Mouse (Mus musculus) macrophage (primary cell): Measurements from ENCODE around the gene Mpped2. TPM values are rescaled to one million over a fixed set of nuclear protein-coding genes. Genes with fewer than 3 reads are reported as not detected.

Experiments
- H3K27ac ChIP-seq: fragments of 350-480 bp; formaldehyde crosslinking; 2 replicates; pipeline ENCODE4 v1.9.0; 2021
- H3K36me3 ChIP-seq: fragments of 350-480 bp; formaldehyde crosslinking; 2 replicates; pipeline ENCODE4 v1.9.0; 2021; ENCODE audit errors: inconsistent target
- H3K4me3 ChIP-seq: fragments of 350-480 bp; formaldehyde crosslinking; 2 replicates; pipeline ENCODE4 v1.9.0; 2021; ENCODE audit errors: inconsistent target
- H3K79me2 ChIP-seq: fragments of 350-480 bp; formaldehyde crosslinking; 2 replicates; pipeline ENCODE4 v1.9.0; 2021; ENCODE audit errors: inconsistent target
- WGBS: methylation state at CpG from one replicate; pipeline ENCODE4 v1.1.7; 2026; ENCODE audit warnings: inconsistent platforms; ENCODE audit not compliant: missing documents; 5-methylcytosine and 5-hydroxymethylcytosine counted together
- polyA plus RNA-seq: library from polyadenylated mRNA; stranded (reverse); fragments of 250-400 nt; gene quantifications from 3 replicates; pipeline ENCODE4 v1.2.4, GENCODE M21; 2018; ENCODE audit warnings: inconsistent platforms

Mpped2 gene
- polyA plus RNA-seq, 1 experiment from 2014 or later = not detected

DNA sequence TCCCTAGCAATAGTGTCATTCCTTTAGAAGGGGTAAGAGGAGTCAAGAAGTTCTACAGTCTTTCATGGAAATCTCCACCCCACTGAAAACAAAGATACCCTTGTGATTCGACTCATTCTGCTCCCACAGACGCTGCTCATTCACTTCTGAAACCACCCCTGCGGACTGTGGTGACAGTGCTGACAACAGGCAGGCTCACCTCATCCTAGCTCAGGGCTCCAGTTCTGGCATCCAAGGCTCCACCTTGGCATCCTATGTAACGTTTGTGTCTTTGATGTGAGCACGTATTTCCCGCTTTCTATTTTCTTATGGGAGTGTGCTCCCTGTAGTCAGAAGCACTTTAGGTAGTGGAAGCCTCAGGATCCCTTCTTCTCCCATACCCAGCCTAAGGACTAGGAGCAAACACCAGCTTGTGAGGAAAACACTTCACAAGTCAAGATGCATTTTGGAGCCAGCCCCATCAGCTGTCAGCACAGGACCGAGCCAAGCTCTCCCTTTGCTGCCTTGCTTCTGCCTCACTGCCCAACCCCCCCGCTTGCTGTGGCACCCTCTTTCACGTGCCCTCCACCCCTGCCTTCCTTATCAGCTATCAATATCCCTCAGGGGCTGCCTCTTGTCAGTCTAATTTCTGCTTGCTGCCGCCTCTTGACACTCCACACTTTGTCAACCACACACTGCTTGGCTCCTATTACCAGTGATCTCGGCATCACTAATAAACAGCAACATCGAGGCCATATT, 135.7 kb downstream of the Mpped2 start:
- H3K36me3 ChIP-seq = no peaks in the 10 kb centered on the region
- H3K79me2 ChIP-seq = no peaks in the 10 kb centered on the region
- WGBS = 82% methylated on average over 12 of the region's 12 CpGs
- no peak overlapping the region for H3K4me3 ChIP-seq
- no peak overlapping the region for H3K27ac ChIP-seq

GRCm38 (mm10) chr2:106829420-106829819, 136.4 kb downstream of the Mpped2 start:
- Histone ChIP-seq H3K36me3 (no peaks in the 10 kb centered on the region), H3K79me2 (no peaks in the 10 kb centered on the region), H3K27ac (no peak overlapping the region), H3K4me3 (no peak overlapping the region)
- WGBS = 95% methylated on average over 4 of the region's 4 CpGs

GRCm38 (mm10) chr2:106832577-106832976, 139.5 kb downstream of the Mpped2 start:
- Histone ChIP-seq H3K36me3 (no peaks in the 10 kb centered on the region), H3K79me2 (no peaks in the 10 kb centered on the region), H3K27ac (no peak overlapping the region), H3K4me3 (no peak overlapping the region)
- WGBS = 90% methylated on average over 2 of the region's 2 CpGs

DNA sequence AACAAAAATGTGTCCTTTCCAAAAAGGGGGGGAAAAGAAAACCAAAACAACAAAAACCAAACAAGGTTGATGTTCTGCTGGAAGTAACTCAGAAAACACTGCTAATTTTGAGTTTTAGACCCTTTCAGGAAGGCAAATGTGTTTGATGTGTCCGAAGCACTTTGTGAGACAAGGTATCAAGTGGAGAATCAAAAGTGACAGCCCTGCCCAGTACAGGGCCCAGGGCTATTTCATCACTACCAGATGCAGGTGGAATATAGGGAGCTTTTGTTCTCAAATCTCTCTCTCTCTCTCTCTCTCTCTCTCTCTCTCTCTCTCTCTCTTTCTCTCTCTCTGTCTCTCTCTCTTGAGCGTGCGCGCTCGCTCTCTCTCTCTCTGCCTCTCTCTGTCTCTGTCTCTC, 140.1 kb downstream of the Mpped2 start:
- WGBS = 87% methylated on average over 2 of the region's 5 CpGs

GRCm38 (mm10) chr2:106835321-106835720, 142.3 kb downstream of the Mpped2 start:
- 74% methylated on average over 8 of the region's 8 CpGs for WGBS
- no peaks in the 10 kb centered on the region for H3K79me2 ChIP-seq
- H3K36me3 ChIP-seq = no peaks in the 10 kb centered on the region
- no peak overlapping the region for H3K4me3 ChIP-seq
- no peak overlapping the region for H3K27ac ChIP-seq

More for the DNA sequence above, 140.1 kb downstream of the Mpped2 start:
- Histone ChIP-seq H3K79me2 (no peaks in the 10 kb centered on the region), H3K36me3 (no peaks in the 10 kb centered on the region), H3K4me3 (no peak overlapping the region), H3K27ac (no peak overlapping the region)

- 88% methylated on average over 4 of the region's 4 CpGs for WGBS
- Histone ChIP-seq H3K79me2 (no peaks in the 10 kb centered on the region), H3K4me3 (no peak overlapping the region), H3K36me3 (no peaks in the 10 kb centered on the region), H3K27ac (no peak overlapping the region)
Observed at GRCm38 (mm10) chr2:106837241-106837640, 144.2 kb downstream of the Mpped2 start.

DNA sequence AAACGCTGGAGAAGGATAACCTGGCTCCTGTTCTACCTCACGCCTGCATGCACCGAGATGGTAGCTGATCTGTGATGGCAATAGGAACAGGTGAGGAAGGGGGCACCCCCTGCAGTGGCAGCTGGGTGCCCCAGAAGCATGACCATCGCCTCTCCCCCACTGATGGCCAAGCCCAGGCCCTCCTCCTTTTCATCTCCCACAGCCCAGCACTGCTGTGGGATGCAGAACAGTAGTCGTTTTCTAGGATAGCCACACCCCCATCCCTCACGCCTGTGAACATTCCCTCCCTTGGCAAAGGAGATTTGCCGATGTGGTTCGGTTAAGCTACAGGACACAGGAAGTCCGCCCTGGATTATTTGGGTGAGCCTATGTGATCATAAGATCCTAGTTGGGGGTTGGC, 151.1 kb downstream of the Mpped2 start:
- Histone ChIP-seq H3K79me2 (no peaks in the 10 kb centered on the region), H3K4me3 (no peak overlapping the region), H3K36me3 (no peaks in the 10 kb centered on the region), H3K27ac (no peak overlapping the region)
- WGBS = 88% methylated on average over 9 of the region's 9 CpGs

DNA sequence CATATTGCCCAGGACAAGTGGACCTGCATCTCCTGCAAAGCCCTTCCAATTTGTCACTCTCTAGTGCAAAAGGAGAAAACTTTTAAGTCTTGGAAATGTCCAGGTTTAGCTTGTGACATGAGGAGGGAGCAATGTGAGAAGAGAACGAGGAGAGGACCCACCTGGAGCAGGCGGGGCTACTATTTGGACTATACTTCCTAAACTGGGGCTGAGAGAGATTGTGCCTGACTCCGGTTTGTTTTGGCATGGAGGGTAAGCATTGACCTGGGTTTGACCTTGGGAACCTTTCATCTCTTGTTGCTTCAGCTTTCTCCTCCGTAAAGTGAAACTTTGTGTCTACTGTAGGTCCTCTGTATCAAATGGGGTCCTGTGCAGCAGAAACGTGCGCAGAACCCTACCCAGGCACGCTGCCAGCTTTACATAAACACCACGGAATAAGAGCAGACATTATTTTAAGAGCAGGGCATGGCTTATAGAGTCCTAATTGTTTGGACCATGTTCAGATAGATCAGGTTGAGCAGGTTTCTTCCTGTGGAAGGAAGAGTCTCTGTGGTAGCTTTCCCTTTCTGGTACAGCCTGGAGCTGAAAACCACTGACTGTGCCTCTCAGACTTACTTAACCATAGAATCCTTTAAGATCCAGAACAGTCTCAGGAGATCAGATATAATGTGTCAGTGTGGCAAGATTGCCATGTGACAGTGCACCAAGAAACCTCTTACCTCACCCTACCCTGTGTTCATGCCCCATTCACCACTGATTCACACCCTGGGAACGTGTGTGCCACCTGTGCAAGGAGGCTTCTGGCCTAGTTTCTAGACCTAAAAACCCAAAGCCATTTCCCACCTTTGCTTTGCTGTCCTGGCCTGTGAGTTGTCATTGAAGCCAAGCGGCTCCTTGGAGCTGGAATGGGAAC, 152.0 kb downstream of the Mpped2 start:
- Histone ChIP-seq H3K27ac (no peak overlapping the region), H3K79me2 (no peaks in the 10 kb centered on the region), H3K4me3 (no peak overlapping the region), H3K36me3 (no peaks in the 10 kb centered on the region)
- 71% methylated on average over 10 of the region's 10 CpGs for WGBS

DNA sequence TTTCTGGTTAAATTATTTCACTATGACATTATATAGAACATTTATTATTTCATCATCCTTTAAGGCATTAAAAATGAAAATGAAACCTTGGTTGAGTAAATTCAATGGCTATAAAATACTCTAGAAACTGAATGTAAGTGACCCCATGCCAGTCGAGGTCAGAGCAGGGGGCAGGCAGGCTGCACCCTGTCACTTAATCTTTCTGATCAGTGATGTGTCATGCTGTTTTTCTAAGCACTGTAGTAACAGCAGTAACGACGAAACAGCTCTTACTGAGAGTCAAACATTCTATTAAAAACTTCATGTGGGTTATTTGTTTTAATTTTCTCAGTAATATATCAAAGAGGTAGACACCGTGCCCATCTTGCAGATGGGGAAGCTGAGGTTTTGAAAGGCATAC, 153.4 kb downstream of the Mpped2 start:
- H3K79me2 ChIP-seq = no peaks in the 10 kb centered on the region
- 32% methylated on average over 4 of the region's 4 CpGs for WGBS
- no peak overlapping the region for H3K4me3 ChIP-seq
- H3K36me3 ChIP-seq = no peaks in the 10 kb centered on the region
- no peak overlapping the region for H3K27ac ChIP-seq

DNA sequence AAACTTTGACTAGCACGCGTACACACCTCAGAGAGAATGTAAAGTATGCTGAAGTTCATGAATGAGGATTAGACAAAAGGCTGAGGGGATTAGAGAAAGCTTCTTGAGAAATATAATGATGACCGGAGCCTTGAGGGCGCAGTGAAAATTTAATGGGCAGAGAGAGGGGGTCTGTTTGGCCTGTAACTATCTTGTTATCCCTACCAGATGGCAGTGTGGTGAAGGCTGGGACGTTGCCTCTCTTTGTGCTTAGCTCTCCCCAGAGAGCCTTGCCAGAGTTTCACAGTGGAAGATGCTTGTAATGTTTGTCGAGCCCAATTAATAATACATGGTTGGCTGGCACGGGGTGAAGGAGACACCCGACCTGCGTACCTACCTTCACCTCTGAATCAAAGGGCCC, 156.3 kb downstream of the Mpped2 start:
- WGBS = 96% methylated on average over 9 of the region's 9 CpGs
- H3K79me2 ChIP-seq = no peaks in the 10 kb centered on the region
- no peak overlapping the region for H3K4me3 ChIP-seq
- H3K36me3 ChIP-seq = no peaks in the 10 kb centered on the region
- no peak overlapping the region for H3K27ac ChIP-seq

GRCm38 (mm10) chr2:106851515-106851914, 158.4 kb downstream of the Mpped2 start:
- H3K4me3 ChIP-seq = no peak overlapping the region
- H3K79me2 ChIP-seq = no peaks in the 10 kb centered on the region
- H3K36me3 ChIP-seq = no peaks in the 10 kb centered on the region
- 84% methylated on average over 8 of the region's 8 CpGs for whole genome bisulfite sequencing
- H3K27ac ChIP-seq = no peak overlapping the region

- WGBS = 94% methylated on average over 4 of the region's 4 CpGs
- Histone ChIP-seq H3K79me2 (no peaks in the 10 kb centered on the region), H3K36me3 (no peaks in the 10 kb centered on the region), H3K27ac (no peak overlapping the region), H3K4me3 (no peak overlapping the region)
Observed at GRCm38 (mm10) chr2:106854213-106854612, 161.1 kb downstream of the Mpped2 start.

- no peaks in the 10 kb centered on the region for H3K79me2 ChIP-seq
- 74% methylated on average over 8 of the region's 8 CpGs for WGBS
- no peaks in the 10 kb centered on the region for H3K36me3 ChIP-seq
- H3K4me3 ChIP-seq = no peak overlapping the region
- H3K27ac ChIP-seq = no peak overlapping the region
Observed at GRCm38 (mm10) chr2:106854758-106855157, 161.7 kb downstream of the Mpped2 start.

DNA sequence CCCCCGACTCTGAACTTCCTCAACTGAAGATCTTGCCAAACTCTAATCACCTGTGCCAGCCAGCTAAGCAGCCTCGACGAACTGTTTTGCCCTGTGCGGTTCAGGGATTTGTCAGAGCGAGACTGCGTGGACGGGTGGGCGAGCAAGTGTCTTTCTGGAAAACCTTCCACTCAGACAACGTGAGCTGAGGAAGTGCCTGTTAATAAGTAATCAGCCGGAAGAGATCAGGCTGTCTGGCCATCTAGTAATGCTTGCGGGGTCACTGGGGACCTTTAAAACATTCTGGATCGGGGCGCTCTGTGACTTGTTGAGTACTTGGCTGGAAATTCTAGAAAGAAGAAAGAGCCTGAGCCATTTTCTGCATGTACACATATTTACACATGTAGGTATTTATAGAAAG, 162.1 kb downstream of the Mpped2 start:
- Histone ChIP-seq H3K79me2 (no peaks in the 10 kb centered on the region), H3K4me3 (no peak overlapping the region), H3K36me3 (no peaks in the 10 kb centered on the region), H3K27ac (no peak overlapping the region)
- WGBS = 84% methylated on average over 13 of the region's 13 CpGs
